Mouse (Mus musculus) heart, adult 8-10 months (tissue): ENCODE data around the gene Ccdc183. TPM values are rescaled to one million over a fixed set of nuclear protein-coding genes. Genes with fewer than 3 reads are reported as not detected.

ENCODE experiments used
- DNase-seq: peaks from one replicate; pipeline ENCODE4 v3.0.0; 2022; ENCODE audit warnings: low spot score
- total RNA-seq, 4 experiments: library from RNA; stranded (reverse); gene quantifications; 2 replicates each; pipeline ENCODE4 v1.2.4; 2022

Gene Ccdc183
- not detected for total RNA-seq

DNA sequence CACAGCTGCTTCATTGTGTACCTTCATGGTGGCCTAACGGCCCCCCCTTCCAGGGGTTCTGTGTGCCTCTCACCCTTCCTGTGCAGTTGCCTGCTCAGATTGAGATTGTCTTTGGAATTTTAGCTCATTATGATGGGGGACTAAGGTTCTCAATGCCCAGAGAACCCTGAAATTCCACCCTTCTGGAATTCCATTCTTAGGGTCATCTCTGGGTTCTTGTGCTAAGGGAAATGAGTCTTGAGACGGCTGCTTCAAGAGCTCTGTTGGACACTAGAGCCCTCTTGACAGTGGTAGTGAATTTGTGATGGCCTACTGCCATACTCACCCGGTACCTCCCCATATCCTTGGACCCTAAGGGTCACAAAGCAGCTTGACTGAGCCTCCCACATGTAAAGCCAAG, at the start of gene Ccdc183:
TSS of gene Ccdc183 (minus strand) at position 101 of the 400 bp plus-strand sequence.
- DNase-seq = no peak

DNA sequence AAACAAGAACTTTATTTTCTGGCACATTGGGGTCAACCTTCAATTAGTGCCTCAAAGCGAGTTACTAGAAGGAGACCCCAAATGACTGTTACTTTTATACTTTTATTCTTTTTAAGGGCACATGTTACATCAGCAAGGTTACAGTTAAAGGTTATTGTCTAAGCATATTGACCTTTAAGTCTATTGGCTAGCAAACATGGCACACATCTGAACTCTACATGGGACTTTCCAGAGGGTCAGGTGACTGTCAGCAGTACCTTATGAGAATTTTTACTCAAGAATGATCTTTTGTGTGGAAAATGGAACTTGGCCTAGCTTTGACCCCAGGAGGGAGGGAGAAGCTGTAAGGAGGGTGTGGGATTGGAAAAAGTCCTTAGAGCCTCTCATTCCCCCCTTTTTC, 49.0 kb upstream of the Ccdc183 start:
- no peak for DNase-seq

DNA sequence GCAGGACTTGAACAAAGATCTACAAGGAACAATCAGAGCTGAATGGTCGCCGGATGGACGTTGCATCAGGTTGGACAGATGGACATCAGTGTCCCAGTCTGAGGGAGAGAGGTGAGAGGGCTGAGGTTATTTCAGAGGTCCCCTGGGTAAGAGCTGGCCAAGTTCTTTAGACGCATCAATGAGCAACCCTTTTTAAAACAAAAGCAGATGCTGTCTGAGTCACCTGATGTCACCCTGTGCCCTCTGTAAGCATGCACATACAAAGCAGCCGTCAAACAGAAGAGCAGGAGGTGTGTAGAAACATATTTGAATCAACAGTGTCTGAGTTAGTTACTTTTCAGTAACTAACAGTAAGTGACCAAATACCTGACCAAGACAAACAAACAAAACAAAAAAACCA, 46.6 kb upstream of the Ccdc183 start:
- DNase-seq = no peak

DNA sequence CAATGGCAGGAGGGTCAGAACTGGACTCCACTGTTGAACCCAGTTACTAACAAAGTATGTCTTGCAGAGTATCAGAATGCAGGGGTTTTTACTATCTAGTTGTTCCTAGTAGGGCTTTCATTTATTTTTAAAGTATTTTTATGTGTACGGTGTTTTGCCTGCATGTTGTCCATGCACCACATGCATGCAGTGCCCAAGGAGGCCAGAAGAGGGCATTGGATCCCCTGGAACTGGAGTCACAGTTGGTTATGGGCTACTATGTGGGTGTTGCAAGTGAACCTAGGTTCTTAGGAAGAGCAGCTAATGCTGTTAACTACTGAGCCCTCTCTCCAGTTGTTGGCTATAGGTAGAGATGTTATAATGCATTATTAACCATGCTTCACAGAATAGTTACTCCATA, 46.0 kb upstream of the Ccdc183 start:
- peak; percentile 33 for DNase-seq

DNA sequence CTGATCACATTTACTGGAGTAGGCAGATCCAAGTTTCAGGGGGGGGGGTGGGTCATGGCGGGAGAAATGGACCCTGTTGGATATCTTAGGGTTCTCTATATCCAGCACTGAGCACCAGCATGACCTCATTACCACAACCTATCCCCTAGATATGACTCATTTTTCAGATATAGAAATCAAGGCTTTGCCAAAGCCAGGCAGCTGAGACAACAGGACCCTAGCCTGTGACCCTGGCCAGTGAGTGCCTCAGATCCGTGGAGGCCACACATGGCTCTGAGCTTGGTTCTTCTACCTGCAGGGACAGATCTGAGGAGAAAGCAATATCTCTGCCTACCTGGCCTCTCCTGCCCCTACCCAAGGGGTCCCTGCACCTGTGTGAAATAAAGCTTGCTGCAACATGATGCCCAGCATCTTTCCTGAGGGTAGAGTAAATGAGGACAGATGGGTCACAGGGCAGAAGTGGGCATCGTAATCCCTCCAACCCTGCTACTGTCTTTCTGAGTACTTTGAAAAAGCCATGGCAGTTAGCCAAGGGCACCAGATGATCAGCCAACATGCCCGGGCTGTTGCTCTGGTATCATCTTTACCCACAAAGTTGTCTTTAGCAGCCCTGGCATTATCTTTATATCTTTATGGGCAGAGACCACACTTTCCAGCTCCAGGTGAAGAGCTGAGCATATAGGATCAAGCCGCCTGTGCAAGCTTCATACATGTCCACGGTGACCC, 43.9 kb upstream of the Ccdc183 start:
- DNase-seq = no peak

DNA sequence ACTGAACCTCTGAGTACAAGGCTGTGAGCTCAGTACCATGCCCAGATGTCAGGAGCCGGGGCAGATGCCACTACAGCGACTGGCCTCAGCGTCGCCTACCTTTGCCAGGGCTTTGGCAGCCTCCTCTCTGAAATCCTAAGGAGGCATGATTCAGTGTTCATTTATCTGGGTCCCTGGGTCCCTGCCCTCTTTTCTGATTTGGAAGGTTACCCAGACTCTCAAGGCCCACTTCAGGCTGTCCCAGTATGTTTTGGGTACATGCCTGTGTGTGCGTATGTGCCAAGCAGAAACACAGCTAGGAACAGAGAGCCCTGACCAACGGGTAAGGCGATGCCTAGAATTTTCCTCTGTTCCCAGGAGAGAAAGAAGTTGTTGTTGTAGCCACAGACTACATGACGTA, 42.8 kb upstream of the Ccdc183 start:
- peak; percentile 22 for DNase-seq

DNA sequence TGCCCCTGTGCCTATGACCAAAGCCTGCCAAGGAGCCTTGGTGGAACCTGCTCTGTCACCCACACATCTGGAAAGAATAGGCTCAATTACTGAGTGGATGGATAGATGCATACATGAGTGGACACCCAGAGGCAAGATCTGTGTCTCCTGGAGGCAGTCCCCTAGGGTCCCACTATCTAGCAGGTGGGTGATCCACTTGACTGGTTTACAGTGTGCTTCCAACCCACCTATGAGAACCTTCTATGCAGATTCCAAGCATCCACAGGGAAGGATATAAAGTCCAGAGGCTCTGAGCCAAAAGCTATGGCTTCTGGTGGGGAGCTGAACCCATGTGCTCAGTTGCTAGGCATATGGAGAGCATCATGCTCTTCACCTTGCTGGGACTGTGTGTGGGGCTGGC, 40.2 kb upstream of the Ccdc183 start, which contains the start of gene Lcn5:
TSS of gene Lcn5 (plus strand) at position 301 of the 400 bp plus-strand sequence.
- no peak for DNase-seq

DNA sequence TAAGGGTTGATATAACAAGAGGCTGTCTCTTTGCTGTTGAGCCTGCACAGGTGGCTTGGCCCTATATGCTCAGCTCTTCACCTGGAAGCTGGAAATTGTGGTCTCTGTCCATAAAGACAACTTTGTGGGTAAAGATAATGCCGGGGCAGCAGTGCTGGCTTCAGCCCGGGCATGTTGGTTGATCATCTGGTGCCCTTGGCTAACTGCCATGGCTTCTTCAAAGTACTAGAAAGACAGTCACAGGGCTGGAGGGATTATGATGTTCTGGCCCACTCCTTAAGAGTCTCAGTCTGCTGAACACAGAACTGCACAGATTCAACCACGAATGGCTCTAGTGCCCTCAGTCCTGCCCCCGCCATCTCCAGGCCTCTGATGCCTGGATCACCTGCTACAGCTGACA, 39.8 kb upstream of the Ccdc183 start:
- no peak for DNase-seq

DNA sequence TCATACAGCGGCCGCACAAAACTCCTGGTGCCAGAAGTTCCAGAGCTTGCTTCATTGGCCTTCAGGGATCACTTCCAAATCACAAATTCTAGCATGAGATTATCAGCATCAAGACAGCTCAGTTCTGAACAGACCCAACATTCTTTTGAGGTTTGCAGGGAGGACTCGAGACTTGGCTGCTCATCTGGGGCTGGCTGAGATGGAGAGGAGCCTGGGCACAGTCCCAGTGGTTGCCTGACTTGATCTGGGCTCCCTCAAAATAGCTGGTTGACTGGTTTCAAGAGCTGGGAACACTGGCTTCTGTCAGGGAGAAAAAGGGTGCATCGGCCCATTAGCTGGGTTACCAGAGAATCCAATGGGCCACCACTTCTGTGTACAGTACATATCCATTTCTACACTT, 39.2 kb upstream of the Ccdc183 start:
- peak; percentile 37 for DNase-seq

DNA sequence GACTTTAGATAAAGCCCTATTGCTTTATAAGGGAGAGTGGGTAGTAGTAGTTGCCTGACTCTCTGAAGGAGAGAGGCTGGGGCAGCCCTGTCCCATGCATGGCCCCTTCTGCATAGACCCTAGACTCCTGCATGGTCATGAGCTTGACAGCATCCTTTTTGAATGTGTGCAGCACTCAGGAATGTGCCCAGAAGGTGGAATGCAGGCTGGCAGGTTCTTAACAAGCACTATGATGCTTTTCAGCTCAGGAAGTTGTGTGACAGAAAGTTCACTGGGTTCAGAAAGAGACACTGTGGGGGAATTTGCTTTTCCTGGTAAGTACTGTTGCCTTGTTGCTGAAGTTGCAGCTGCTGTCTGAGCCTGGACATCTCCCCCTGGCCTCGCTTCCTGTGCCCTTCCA, 37.0 kb upstream of the Ccdc183 start:
- DNase-seq = no peak

DNA sequence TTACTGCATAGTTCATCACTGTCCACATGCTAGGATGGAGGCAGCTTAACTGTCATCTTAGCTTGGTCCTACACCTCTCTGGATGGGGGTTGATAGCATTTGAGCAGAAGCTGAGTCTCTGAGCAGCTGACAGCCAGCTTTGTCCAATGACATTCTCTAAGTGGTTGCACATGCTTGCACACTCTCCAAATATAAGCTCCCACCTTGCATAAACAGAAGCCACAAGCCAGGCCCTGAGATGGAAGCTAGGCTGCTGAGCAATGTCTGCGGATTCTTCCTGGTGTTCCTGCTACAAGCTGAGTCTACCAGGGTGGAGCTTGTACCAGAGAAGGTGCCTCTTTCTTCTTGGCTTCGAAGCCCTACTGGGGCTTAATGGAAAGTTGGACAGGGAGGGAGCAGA, 35.4 kb upstream of the Ccdc183 start, which contains the start of gene Lcn8:
TSS of gene Lcn8 (plus strand) at position 219 of the 400 bp plus-strand sequence.
- no peak for DNase-seq

DNA sequence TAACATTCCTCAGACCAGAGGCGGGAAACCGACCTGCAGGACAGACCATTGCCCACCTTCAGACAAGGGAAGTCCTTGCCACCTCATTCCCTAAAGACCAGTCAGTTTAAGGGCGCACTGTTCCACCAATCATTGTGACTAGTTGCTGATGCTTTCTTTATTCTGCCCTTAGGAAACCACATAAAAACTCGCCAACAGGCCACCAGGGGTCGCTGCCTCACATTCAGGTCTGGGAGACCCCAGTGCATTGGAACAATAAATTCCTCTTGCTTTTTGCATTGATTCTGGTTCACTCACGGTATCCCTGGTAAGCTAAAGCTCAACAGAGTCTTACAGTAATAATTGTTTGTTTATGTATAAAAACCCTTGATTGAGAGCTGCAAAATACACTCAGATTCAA, 22.4 kb upstream of the Ccdc183 start:
- DNase-seq = no peak

DNA sequence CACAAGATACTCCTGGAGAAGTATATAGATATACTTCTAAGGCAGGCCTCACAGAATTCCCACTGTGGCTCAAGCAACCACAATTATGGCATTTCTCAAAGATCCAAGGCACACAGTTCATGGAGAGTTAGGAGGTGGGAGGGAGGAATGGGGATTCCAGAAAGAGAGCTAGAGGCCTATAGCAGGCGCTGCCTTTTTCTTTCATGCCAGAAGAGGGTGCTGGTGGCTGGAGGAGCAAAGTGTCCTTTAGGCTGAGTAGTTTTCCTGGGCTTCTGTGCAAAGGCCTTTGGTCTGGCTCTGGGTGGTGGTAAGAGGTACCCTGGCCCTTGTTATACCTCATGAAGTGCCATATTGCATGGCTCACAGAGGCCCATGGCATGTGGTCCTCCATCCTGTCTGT, 16.6 kb upstream of the Ccdc183 start:
- DNase-seq = no peak

DNA sequence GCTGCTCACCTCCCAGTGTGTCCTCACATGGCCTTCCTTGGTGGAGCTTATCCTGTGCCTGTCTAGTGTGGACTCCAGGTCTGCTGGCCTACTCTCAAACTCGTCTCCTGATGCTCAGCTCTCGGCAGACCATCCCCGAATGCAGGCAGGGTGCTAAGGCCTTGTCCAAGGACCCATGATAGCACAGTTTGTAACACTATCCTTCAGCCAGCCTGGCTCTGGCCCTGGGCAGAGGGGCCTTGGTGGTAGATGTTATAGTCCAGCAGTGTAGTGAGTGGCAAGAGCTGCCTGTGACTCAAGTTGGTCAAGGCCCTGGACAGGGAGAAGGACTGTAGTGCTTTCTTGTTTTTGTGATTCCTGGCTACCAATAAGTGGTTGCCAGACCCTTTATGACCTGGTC, 16.1 kb upstream of the Ccdc183 start:
- no peak for DNase-seq

DNA sequence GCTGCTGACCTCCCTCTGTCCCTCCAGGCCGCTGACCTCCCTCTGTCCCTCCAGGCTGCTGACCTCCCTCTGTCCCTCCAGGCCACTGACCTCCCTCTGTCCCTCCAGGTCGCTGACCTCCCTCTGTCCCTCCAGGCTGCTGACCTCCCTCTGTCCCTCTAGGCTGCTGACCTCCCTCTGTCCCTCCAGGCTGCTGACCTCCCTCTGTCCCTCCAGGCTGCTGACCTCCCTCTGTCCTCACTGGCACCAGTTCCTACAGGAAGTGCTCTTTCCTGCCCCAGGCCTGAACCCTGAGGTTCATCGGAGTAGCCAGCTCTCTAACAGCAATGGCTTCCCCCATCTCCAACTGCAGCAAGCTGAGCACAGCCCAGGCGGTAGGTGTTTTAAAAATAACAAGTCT, 11.3 kb upstream of the Ccdc183 start:
- peak; percentile 21 for DNase-seq

DNA sequence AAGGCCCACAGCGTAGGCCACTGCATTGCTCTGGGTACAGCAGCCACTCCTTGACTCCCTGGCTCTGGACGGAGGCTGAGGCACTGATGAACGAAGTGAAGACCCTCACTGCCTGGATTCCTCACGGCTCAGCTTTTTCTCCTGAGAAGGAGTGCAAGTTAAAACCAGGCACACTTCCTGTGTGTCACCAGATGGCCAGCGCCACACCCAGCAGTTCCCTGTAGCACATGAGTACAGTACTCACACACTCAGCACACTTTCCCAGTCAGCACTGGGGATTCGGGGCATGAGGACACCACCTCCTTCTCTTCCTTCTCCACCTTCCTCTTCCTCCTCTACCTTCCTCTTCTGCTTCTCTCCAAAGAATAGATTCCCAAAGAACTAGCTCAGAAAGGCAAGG, 10.3 kb upstream of the Ccdc183 start, which contains the start of gene Fcna:
TSS of gene Fcna (minus strand) at position 220 of the 400 bp plus-strand sequence.
- no peak for DNase-seq

DNA sequence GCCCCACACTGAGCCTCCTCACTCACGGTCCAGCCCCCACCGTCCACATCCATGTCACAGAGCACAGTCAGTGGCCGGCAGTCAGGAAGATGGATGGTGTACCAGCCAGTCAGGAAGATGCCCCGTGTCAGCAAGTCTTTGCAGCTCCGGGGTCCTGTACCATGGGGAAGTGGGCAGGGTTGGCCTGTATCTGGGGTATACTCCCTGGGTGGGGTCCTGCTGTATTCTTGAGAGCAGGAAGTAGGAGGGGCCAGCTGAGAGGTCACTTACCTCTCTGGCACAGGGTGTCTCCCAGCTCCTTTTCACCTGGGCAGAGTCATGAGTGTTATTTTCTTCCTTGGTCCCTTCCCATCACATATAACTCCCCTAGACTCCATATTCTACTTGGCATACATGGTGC, 8.5 kb upstream of the Ccdc183 start:
- no peak for DNase-seq

DNA sequence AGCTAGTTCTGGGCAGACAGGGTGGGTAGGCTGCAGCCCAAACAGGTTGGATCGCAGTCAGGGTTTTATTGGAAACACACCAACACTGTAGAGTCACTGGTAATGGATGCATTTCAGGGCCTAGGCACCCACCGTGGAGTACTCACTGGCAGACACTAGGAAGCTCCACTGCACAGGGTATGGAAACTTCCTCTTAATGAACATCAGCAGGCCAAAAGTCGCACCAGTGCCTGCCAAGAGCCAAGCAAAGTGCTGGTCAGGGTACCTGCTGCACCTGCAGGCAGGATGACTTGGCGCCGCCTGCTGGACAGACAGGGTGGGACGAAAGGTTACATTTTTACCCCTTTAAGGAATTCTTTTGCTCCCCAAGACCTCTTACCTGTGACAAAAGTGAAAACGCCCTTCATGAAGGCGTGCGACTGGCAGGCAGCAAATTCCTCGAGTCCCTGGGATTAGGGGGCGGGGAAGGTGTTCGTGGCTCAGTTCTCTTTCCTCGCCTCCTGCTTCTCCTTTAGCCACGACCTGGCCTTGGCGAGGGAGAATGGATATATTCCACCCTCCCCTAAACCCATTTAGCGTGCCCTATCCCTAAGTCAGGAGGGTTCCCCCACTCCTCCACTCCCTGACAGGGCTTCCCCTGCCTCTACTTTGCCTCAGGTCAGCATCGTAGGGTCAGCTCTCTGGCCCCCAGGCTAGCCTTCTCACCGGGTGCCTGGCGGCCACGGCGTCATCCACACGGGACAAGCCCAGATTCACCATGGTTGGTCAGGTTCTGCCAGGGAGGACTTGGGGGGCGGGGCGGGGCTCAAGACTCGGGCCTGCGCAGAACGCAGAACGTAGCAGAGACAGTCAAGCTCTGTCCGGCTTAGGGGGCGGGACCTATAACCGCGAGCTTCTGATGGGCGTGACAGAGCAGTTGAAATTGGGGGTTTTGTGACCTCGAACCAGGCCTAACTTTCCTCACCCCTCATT, 4.0 kb upstream of the Ccdc183 start, which contains the start of gene Tmem141:
TSS of gene Tmem141 (minus strand) at position 777 of the 972 bp plus-strand sequence.
- peak; percentile 83 for DNase-seq

DNA sequence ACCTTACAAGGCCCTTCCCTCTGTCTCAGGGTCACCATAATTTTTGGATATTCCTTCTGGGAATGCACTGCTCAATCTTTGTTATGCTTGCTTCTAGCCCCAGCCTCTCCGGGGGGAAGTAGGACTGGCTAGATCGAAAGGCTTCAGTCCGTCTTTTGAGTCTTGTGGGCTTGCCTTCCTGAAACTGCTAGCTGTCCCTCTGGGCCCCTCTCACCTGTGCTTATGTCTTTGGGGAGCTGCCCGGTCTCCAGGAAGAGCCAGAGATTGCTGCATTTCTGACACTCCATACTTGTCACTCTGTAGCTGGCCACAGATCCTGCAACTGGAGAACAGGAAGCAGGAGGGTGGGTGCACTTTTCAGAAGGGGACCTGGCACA, 3.4 kb upstream of the Ccdc183 start:
- no peak for DNase-seq

DNA sequence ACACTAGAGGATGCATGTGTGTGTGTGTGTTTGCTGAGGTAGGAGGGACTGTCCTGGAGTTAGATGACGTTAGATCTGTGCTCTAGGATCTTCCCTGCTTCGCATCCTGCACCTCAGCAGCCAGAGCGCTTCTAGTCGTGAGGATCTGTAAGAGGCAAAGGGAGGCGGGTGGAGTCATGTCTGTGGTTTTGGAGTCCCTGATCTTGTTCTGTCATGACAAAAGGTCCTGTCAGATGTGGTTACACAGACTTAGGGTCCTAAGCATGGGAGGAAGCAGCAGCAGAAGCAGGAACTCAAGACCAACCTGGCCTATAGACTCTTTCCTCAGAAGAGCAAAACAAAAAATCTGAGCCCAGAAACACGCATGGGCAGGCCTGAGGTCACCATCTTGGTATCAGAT, 2.9 kb upstream of the Ccdc183 start:
- DNase-seq = no peak

DNA sequence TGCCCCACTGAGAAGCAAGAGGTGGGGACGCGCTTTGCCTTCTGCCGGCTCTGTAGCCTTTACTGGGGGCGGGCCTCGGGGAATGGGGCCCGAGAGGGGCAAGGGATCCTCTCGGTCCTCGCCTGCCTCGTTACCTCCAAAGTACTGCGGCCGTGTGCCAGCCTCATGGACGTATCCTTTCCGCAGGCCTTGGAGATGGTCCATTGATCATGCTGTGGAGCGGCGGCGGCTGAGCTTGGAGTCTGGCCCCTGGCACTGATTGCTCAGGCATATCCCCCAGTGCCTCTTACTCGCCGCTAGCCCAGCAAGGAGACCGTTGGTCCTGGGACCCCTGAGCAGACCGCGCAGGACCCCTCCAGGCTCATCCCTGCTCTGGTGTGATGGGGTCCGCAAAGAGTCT, 1.1 kb downstream of the Ccdc183 start:
- no peak for DNase-seq

DNA sequence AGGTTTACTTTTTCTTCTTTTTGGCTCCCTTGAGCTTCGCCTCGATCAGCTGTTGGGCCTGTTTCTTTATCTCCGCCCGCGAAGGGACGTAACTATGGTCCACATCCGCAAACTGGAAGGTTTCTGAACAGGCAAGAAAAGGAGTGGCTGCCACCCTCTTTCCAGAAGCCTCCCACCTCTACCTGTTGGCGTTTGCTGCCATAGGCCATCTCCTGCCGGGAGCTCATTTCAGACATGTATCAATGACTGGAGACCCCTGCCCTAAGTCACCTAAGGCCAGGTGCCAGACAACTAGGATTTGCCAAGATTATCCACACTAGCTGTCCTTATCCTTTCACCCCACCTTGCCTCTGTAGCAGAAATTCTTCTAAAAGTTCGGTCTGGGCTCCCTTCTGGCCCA, 8.8 kb downstream of the Ccdc183 start:
- DNase-seq = no peak
